Mouse (Mus musculus) heart, embryonic 15.5 days (tissue): ENCODE data around the gene Glce. TPM values are rescaled to one million over a fixed set of nuclear protein-coding genes. Genes with fewer than 3 reads are reported as not detected.

ENCODE experiments used
- ATAC-seq: fragments of 200-750 bp; cut with Nextera tagmentation; replicated peaks from 2 replicates; pipeline ENCODE4 v1.8.0; 2017; ENCODE audit warnings: low read depth, moderate TSS enrichment; ENCODE audit not compliant: insufficient number of reproducible peaks, insufficient read depth, low FRiP score
- H3K27ac ChIP-seq: fragments of 300-500 bp; sonication (generic); 2 replicates; pipeline ENCODE4 v1.5.1; 2015; ENCODE audit warnings: mild to moderate bottlenecking, inconsistent platforms
- H3K27me3 ChIP-seq: fragments of 300-500 bp; sonication (generic); 2 replicates; pipeline ENCODE4 v1.6.1; 2015; ENCODE audit warnings: inconsistent platforms
- H3K36me3 ChIP-seq: fragments of 300-500 bp; sonication (generic); 2 replicates; pipeline ENCODE4 v1.6.1; 2015; ENCODE audit warnings: mild to moderate bottlenecking, inconsistent platforms
- H3K4me1 ChIP-seq: fragments of 300-500 bp; sonication (generic); replicated peaks from 2 replicates; pipeline ENCODE4 v1.6.1; 2015; ENCODE audit warnings: inconsistent platforms
- H3K4me2 ChIP-seq: fragments of 300-500 bp; sonication (generic); 2 replicates; pipeline ENCODE4 v1.6.1; 2015; ENCODE audit warnings: inconsistent platforms, mild to moderate bottlenecking, moderate library complexity
- H3K4me3 ChIP-seq: fragments of 300-500 bp; sonication (generic); 2 replicates; pipeline ENCODE4 v1.5.1; 2015; ENCODE audit warnings: mild to moderate bottlenecking, inconsistent platforms
- H3K9ac ChIP-seq: fragments of 300-500 bp; sonication (generic); 2 replicates; pipeline ENCODE4 v1.6.1; 2015; ENCODE audit warnings: mild to moderate bottlenecking, inconsistent platforms
- H3K9me3 ChIP-seq: fragments of 300-500 bp; sonication (generic); replicated peaks from 2 replicates; pipeline ENCODE4 v1.6.1; 2016; ENCODE audit warnings: inconsistent platforms
- WGBS: fragments of 180-500 bp; shearing (Covaris S2); methylation state at CpG from one replicate; pipeline ENCODE4 v1.1.7; 2015; ENCODE audit warnings: mixed read lengths; 5-methylcytosine and 5-hydroxymethylcytosine counted together
- polyA plus RNA-seq: library from polyadenylated mRNA; unstranded; fragments of >200 nt; fragmentation: Nextera tagmentation; extraction: Ambion mirVana; gene quantifications from 2 replicates; pipeline ENCODE4 v1.2.1, GENCODE M21; 2015

Glce gene
- polyA plus RNA-seq, 1 experiment from 2014 or later = 7.5 TPM

- Histone ChIP-seq H3K4me3 (no peak overlapping the region), H3K27me3 (0 out of 2 replicates have a peak, but pooled peaks cover 5% of the 10 kb centered on the region), H3K9me3 (no peaks in the 10 kb centered on the region), H3K4me2 (no peak overlapping the region), H3K4me1 (no peaks in the 10 kb centered on the region), H3K9ac (no peak overlapping the region), H3K36me3 (no peaks in the 10 kb centered on the region), H3K27ac (no peak overlapping the region)
- no peak for ATAC-seq
- 75% methylated on average over 7 of the region's 7 CpGs for WGBS
These were observed 30.8 kb upstream of the Glce start for GRCm38 (mm10) chr9:62153263-62153662.

- Histone ChIP-seq H3K9me3 (no peaks in the 10 kb centered on the region), H3K4me2 (no peak overlapping the region), H3K27me3 (0 out of 2 replicates have a peak, but pooled peaks cover 5% of the 10 kb centered on the region), H3K36me3 (no peaks in the 10 kb centered on the region), H3K4me1 (no peaks in the 10 kb centered on the region), H3K4me3 (no peak overlapping the region), H3K27ac (no peak overlapping the region), H3K9ac (no peak overlapping the region)
- 95% methylated on average over 2 of the region's 2 CpGs for WGBS
- no peak for ATAC-seq
These were observed 30.1 kb upstream of the Glce start for GRCm38 (mm10) chr9:62152506-62152905.

DNA sequence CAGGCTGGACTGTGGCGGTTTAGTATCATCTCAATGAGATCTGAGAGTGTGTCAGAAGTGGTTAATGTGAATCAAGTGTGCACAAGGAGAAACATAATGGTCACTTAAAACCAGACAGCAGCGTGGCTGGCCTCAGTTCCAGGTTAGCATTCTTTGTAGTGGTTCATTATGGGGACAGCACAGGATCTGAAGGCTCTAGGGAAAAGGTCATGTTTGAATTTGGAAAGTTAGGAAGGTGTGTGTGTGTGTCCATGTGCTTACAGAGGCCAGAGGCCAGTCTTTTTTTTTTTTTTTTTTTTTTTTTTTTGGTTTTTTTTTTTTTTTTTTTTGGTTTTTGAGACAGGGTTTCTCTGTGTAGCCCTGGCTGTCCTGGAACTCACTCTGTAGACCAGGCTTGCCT lies 22.7 kb upstream of the Glce start:
- no peak overlapping the region for H3K27ac ChIP-seq
- H3K4me2 ChIP-seq = no peak overlapping the region
- 0 out of 2 replicates have a peak, but pooled peaks cover 2% of the 10 kb centered on the region for H3K27me3 ChIP-seq
- no peaks in the 10 kb centered on the region for H3K4me1 ChIP-seq
- H3K9me3 ChIP-seq = no peaks in the 10 kb centered on the region
- WGBS = 69% methylated on average over 2 of the region's 2 CpGs
- no peak overlapping the region for H3K4me3 ChIP-seq
- ATAC-seq = no peak
- H3K9ac ChIP-seq = no peak overlapping the region
- no peaks in the 10 kb centered on the region for H3K36me3 ChIP-seq

GRCm38 (mm10) chr9:62143428-62143827 lies 21.0 kb upstream of the Glce start:
- no peak overlapping the region for H3K4me3 ChIP-seq
- H3K27me3 ChIP-seq = 0 out of 2 replicates have a peak, but pooled peaks cover 2% of the 10 kb centered on the region
- no peaks in the 10 kb centered on the region for H3K36me3 ChIP-seq
- ATAC-seq = no peak
- 59% methylated on average over 7 of the region's 7 CpGs for WGBS
- no peak overlapping the region for H3K27ac ChIP-seq
- no peak overlapping the region for H3K4me2 ChIP-seq
- H3K9me3 ChIP-seq = no peaks in the 10 kb centered on the region
- no peaks in the 10 kb centered on the region for H3K4me1 ChIP-seq
- H3K9ac ChIP-seq = no peak overlapping the region

- no peak for ATAC-seq
- Histone ChIP-seq H3K36me3 (no peaks in the 10 kb centered on the region), H3K27me3 (peaks cover 8% of the 10 kb centered on the region), H3K4me1 (no peaks in the 10 kb centered on the region), H3K4me2 (no peak overlapping the region), H3K4me3 (no peak overlapping the region), H3K27ac (no peak overlapping the region), H3K9ac (no peak overlapping the region), H3K9me3 (no peaks in the 10 kb centered on the region)
- 76% methylated on average over 7 of the region's 7 CpGs for WGBS
These were observed 16.6 kb upstream of the Glce start for GRCm38 (mm10) chr9:62139027-62139426.

DNA sequence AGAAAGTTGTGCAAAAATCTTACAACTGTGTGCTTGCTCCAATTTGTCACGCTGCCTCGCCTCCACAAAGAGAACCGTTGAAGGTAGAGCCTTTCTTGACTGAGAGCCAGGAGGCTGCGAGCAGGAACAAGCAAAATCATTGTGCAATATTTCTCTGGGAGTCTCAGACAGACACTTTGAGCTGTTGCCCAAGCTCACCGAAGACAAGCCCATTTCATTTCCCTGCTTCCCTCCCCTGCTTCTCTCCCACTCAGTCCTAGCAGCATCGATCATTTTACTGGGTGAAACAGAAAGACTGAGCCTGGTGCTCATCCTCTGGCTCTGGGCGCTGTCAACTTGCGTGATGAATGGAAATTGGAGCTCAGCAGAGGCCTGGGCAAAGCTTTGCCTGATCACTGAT lies 14.8 kb upstream of the Glce start:
- Histone ChIP-seq H3K36me3 (no peaks in the 10 kb centered on the region), H3K27ac (no peak overlapping the region), H3K4me1 (no peaks in the 10 kb centered on the region), H3K4me3 (no peak overlapping the region), H3K9ac (no peak overlapping the region), H3K27me3 (peaks cover 8% of the 10 kb centered on the region), H3K9me3 (no peaks in the 10 kb centered on the region), H3K4me2 (no peak overlapping the region)
- no peak for ATAC-seq
- 46% methylated on average over 8 of the region's 8 CpGs for WGBS

DNA sequence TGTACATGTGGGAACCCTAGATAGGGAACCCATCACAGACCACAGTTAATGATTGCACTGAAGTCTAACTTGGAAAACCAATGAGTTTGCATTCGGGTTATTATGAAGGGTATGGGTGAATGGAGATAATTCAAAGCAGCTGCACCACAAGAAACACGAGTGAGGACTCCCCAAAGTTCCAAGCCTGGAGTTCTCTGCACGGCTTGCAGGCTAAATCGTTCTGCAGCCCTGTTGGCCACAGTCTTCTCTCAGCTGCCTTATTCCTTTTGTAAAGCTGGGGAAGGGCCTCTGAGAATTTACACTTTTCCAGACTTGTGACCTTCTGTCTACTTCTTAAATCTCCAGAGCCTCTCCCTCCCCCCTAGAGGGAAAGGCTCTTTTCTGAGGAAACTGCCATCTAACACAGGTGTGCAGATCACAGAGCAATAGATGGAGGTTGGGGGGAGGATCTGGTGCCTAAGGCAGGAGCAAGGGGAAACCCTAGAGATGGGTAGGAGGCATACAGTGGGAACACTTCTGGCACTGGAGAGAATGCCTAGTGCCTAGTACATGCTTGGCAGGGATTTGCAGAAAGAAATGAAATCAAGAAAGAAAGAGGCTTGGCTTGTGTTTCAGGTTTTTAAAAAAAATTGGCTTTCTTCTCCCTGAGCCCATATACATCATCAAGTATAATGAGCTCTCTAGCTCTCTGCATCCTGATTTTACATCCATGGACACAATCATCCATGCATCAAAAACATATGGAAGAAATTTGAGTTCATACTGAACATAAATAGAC lies 9.7 kb upstream of the Glce start:
- H3K27ac ChIP-seq = no peak overlapping the region
- no peak for ATAC-seq
- no peak overlapping the region for H3K4me2 ChIP-seq
- H3K36me3 ChIP-seq = no peaks in the 10 kb centered on the region
- 77% methylated on average over 4 of the region's 4 CpGs for WGBS
- no peaks in the 10 kb centered on the region for H3K27me3 ChIP-seq
- no peak overlapping the region for H3K4me3 ChIP-seq
- H3K4me1 ChIP-seq = no peaks in the 10 kb centered on the region
- no peak overlapping the region for H3K9ac ChIP-seq
- H3K9me3 ChIP-seq = no peaks in the 10 kb centered on the region

DNA sequence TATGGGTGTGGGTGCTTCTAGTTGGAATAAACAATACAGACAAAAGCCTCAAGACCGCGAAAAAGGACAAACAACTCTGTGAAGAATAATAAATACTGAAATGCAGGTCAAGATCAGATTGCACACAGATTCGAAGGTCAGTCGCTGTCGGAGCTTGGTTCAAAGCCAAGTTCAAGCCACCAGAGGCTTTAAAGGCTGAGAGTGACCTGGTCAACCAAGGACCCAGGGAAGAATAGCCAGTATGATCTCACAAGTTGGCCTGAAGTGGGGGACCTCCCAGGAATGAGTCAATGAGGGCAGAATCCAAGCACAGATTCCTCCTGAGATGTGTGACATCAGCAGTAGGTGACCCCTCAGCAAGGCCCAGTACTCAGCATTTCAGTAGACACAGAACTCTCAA lies 8.3 kb upstream of the Glce start:
- Histone ChIP-seq H3K36me3 (no peaks in the 10 kb centered on the region), H3K27ac (no peak overlapping the region), H3K4me1 (no peaks in the 10 kb centered on the region), H3K4me2 (no peak overlapping the region), H3K4me3 (no peak overlapping the region), H3K9ac (no peak overlapping the region), H3K9me3 (no peaks in the 10 kb centered on the region), H3K27me3 (no peaks in the 10 kb centered on the region)
- ATAC-seq = no peak
- 90% methylated on average over 5 of the region's 5 CpGs for WGBS

GRCm38 (mm10) chr9:62128056-62128455 lies 5.6 kb upstream of the Glce start:
- no peak overlapping the region for H3K27ac ChIP-seq
- ATAC-seq = no peak
- WGBS = 76% methylated on average over 2 of the region's 2 CpGs

GRCm38 (mm10) chr9:62125986-62126575 lies 3.6 kb upstream of the Glce start:
- no peaks in the 10 kb centered on the region for H3K27me3 ChIP-seq
- no peak overlapping the region for H3K4me2 ChIP-seq
- H3K4me1 ChIP-seq = peaks cover 5% of the 10 kb centered on the region
- no peak overlapping the region for H3K27ac ChIP-seq
- no peak overlapping the region for H3K9ac ChIP-seq
- H3K9me3 ChIP-seq = no peaks in the 10 kb centered on the region
- WGBS = 68% methylated on average over 5 of the region's 5 CpGs
- H3K4me3 ChIP-seq = no peak overlapping the region
- H3K36me3 ChIP-seq = no peaks in the 10 kb centered on the region
- no peak for ATAC-seq

More at GRCm38 (mm10) chr9:62128056-62128455, 5.6 kb upstream of the Glce start:
- H3K4me1 ChIP-seq = peaks cover 5% of the 10 kb centered on the region
- no peak overlapping the region for H3K4me2 ChIP-seq
- no peak overlapping the region for H3K4me3 ChIP-seq
- no peak overlapping the region for H3K9ac ChIP-seq
- H3K27me3 ChIP-seq = no peaks in the 10 kb centered on the region
- no peaks in the 10 kb centered on the region for H3K9me3 ChIP-seq
- no peaks in the 10 kb centered on the region for H3K36me3 ChIP-seq

DNA sequence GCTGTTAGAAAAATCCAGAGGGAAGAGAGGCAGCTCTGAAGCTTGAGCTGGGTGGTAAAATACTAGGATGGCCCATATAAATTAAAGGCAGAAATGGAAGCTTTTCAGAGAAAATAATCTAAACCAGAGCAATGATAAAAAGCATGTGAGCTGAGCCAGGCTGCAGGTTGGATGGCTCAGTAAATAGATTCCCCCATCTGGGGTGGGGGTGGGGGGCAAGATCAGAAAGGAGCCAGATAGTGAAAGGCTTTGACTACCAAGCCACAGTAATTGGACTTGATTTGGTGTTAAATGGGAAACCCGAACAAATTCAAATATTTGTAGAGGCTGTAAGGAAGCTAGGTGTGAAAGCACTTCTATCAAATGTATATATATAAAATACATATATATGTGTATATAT lies 1.8 kb upstream of the Glce start:
- ATAC-seq = no peak
- Histone ChIP-seq H3K9ac (no peak overlapping the region), H3K4me2 (no peak overlapping the region), H3K27me3 (no peaks in the 10 kb centered on the region), H3K27ac (no peak overlapping the region), H3K36me3 (no peaks in the 10 kb centered on the region), H3K4me3 (no peak overlapping the region), H3K9me3 (no peaks in the 10 kb centered on the region), H3K4me1 (peaks cover 5% of the 10 kb centered on the region)
- WGBS = 76% methylated on average over 1 of the region's 1 CpGs

DNA sequence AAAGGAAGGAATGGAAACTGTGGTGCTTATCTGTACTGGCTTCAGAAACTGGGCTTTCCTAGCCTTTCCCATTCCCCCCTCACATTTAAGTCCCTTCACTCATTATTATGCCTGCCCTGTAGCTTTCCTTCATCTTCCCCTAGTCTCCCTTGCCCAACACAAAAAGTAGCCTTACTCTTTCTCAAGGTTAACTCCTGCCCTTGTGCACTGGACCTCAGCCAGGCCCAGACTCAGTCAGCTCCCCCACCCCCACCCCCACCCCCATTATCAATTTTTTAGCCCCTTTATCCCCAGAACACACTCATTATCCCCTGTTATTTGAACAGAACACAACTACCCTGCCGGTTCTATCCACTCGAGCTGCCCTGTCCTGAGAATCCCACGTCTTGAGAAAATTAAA lies 1.0 kb upstream of the Glce start:
- no peaks in the 10 kb centered on the region for H3K9me3 ChIP-seq
- peak overlapping the region; percentile 52; the same call in 1 of the 2 replicates for H3K27ac ChIP-seq
- H3K4me3 ChIP-seq = peak overlapping the region; percentile 98
- peak overlapping the region; percentile 58 for H3K9ac ChIP-seq
- no peaks in the 10 kb centered on the region for H3K36me3 ChIP-seq
- WGBS = 68% methylated on average over 3 of the region's 3 CpGs
- peaks cover 5% of the 10 kb centered on the region for H3K4me1 ChIP-seq
- ATAC-seq = no peak
- peak overlapping the region; percentile 96 for H3K4me2 ChIP-seq
- H3K27me3 ChIP-seq = no peaks in the 10 kb centered on the region
